Mouse (Mus musculus) midbrain, embryonic 10.5 days (tissue): ENCODE data around the gene Morc3. TPM values are rescaled to one million over a fixed set of nuclear protein-coding genes. Genes with fewer than 3 reads are reported as not detected.

ENCODE experiments used
- DNase-seq: peaks from one replicate; pipeline ENCODE4 v3.0.0-alpha.2; 2017; ENCODE audit warnings: low spot score
- H3K27ac ChIP-seq: fragments of 300-500 bp; sonication (generic); replicated peaks from 2 replicates; pipeline ENCODE4 v1.5.1; 2016; ENCODE audit warnings: mild to moderate bottlenecking
- H3K27me3 ChIP-seq: fragments of 300-500 bp; sonication (generic); 2 replicates; pipeline ENCODE4 v1.6.1; 2016; ENCODE audit warnings: low read depth, mild to moderate bottlenecking; ENCODE audit not compliant: poor library complexity, severe bottlenecking
- H3K36me3 ChIP-seq: fragments of 300-500 bp; sonication (generic); 2 replicates; pipeline ENCODE4 v1.6.1; 2016; ENCODE audit warnings: mild to moderate bottlenecking, moderate library complexity
- H3K4me1 ChIP-seq: fragments of 300-500 bp; sonication (generic); 2 replicates; pipeline ENCODE4 v1.6.1; 2016
- H3K4me3 ChIP-seq: fragments of 300-500 bp; sonication (generic); 2 replicates; pipeline ENCODE4 v1.5.1; 2016; ENCODE audit warnings: mild to moderate bottlenecking, moderate library complexity
- H3K9me3 ChIP-seq: fragments of 300-500 bp; sonication (generic); replicated peaks from 2 replicates; pipeline ENCODE4 v1.6.1; 2016; ENCODE audit warnings: mild to moderate bottlenecking
- WGBS: fragments of 180-500 bp; shearing (Covaris S2); methylation state at CpG from one replicate; pipeline ENCODE4 v1.1.7; 2016; 5-methylcytosine and 5-hydroxymethylcytosine counted together
- polyA plus RNA-seq: library from polyadenylated mRNA; unstranded; fragments of >200 nt; fragmentation: Nextera tagmentation; extraction: Ambion mirVana; gene quantifications from 2 replicates; pipeline ENCODE4 v1.2.1, GENCODE M21; 2016

Gene Morc3
- polyA plus RNA-seq, 1 experiment from 2014 or later, result 29.5 TPM

GRCm38 (mm10) chr16:93839049-93839448, 7.1 kb downstream of the Morc3 start:
- H3K4me3 ChIP-seq, result no peak overlapping the region
- 90% methylated on average over 1 of the region's 1 CpGs for WGBS
- H3K27ac ChIP-seq, result no peak overlapping the region
- no peak for DNase-seq
- H3K9me3 ChIP-seq, result peaks cover 11% of the 10 kb centered on the region; the same call in 1 of the 2 replicates
- peaks cover 72% of the 10 kb centered on the region for H3K36me3 ChIP-seq
- H3K27me3 ChIP-seq, result no peaks in the 10 kb centered on the region
- H3K4me1 ChIP-seq, result peaks cover under 1% of the 10 kb centered on the region

- H3K36me3 ChIP-seq, result peaks cover 99% of the 10 kb centered on the region
- no peaks in the 10 kb centered on the region for H3K9me3 ChIP-seq
- WGBS, result 94% methylated on average over 3 of the region's 3 CpGs
- no peak overlapping the region for H3K27ac ChIP-seq
- no peak for DNase-seq
- no peaks in the 10 kb centered on the region for H3K27me3 ChIP-seq
- no peaks in the 10 kb centered on the region for H3K4me1 ChIP-seq
- H3K4me3 ChIP-seq, result no peak overlapping the region
These were observed 18.6 kb downstream of the Morc3 start for GRCm38 (mm10) chr16:93850527-93850926.

- Histone ChIP-seq H3K27me3 (no peaks in the 10 kb centered on the region), H3K4me3 (no peak overlapping the region), H3K9me3 (no peaks in the 10 kb centered on the region), H3K27ac (no peak overlapping the region), H3K4me1 (no peaks in the 10 kb centered on the region), H3K36me3 (peaks cover 97% of the 10 kb centered on the region)
- WGBS, result 95% methylated on average over 4 of the region's 4 CpGs
- no peak for DNase-seq
These were observed 28.0 kb downstream of the Morc3 start for GRCm38 (mm10) chr16:93859967-93860366.

- Histone ChIP-seq H3K27me3 (no peaks in the 10 kb centered on the region), H3K9me3 (no peaks in the 10 kb centered on the region), H3K27ac (no peak overlapping the region), H3K4me3 (no peak overlapping the region), H3K4me1 (no peaks in the 10 kb centered on the region), H3K36me3 (peaks cover 97% of the 10 kb centered on the region)
- DNase-seq, result no peak
These were observed 28.8 kb downstream of the Morc3 start for GRCm38 (mm10) chr16:93860686-93861085.

- 96% methylated on average over 13 of the region's 13 CpGs for WGBS
- no peaks in the 10 kb centered on the region for H3K4me1 ChIP-seq
- H3K4me3 ChIP-seq, result no peak overlapping the region
- no peak overlapping the region for H3K27ac ChIP-seq
- H3K36me3 ChIP-seq, result peaks cover 79% of the 10 kb centered on the region
- H3K27me3 ChIP-seq, result no peaks in the 10 kb centered on the region
- DNase-seq, result no peak
- H3K9me3 ChIP-seq, result no peaks in the 10 kb centered on the region
These were observed 42.9 kb downstream of the Morc3 start for GRCm38 (mm10) chr16:93874841-93875240.

- WGBS, result 94% methylated on average over 6 of the region's 6 CpGs
These were observed 45.9 kb downstream of the Morc3 start for GRCm38 (mm10) chr16:93877612-93878380.

GRCm38 (mm10) chr16:93883423-93884085, 51.6 kb downstream of the Morc3 start, which contains the start of gene Chaf1b:
Chaf1b (plus strand) TSS chr16:93883901.
- peaks cover 32% of the 10 kb centered on the region for H3K36me3 ChIP-seq
- no peaks in the 10 kb centered on the region for H3K9me3 ChIP-seq
- H3K27ac ChIP-seq, result peak within 1 kb of the TSS; percentile 86
- H3K4me3 ChIP-seq, result peak within 1 kb of the TSS; percentile 80
- under 1% methylated on average over 53 of the region's 54 CpGs for WGBS
- DNase-seq, result peak; percentile 99
- peaks cover 28% of the 10 kb centered on the region for H3K4me1 ChIP-seq
- H3K27me3 ChIP-seq, result 0 out of 2 replicates have a peak, but pooled peaks cover 4% of the 10 kb centered on the region

More at GRCm38 (mm10) chr16:93877612-93878380, 45.9 kb downstream of the Morc3 start:
- Histone ChIP-seq H3K9me3 (no peaks in the 10 kb centered on the region), H3K36me3 (peaks cover 49% of the 10 kb centered on the region), H3K27ac (no peak overlapping the region), H3K4me1 (no peaks in the 10 kb centered on the region), H3K27me3 (0 out of 2 replicates have a peak, but pooled peaks cover 4% of the 10 kb centered on the region), H3K4me3 (no peak overlapping the region)
- DNase-seq, result no peak

- Histone ChIP-seq H3K27me3 (0 out of 2 replicates have a peak, but pooled peaks cover 4% of the 10 kb centered on the region), H3K4me1 (peaks cover 28% of the 10 kb centered on the region), H3K9me3 (no peaks in the 10 kb centered on the region), H3K36me3 (peaks cover 39% of the 10 kb centered on the region), H3K4me3 (peak overlapping the region; percentile 80), H3K27ac (peak overlapping the region; percentile 86)
- DNase-seq, result peak; percentile 49
- WGBS, result under 1% methylated on average over 43 of the region's 43 CpGs
These were observed 52.3 kb downstream of the Morc3 start for GRCm38 (mm10) chr16:93884086-93884721.

GRCm38 (mm10) chr16:93884722-93885113, 52.8 kb downstream of the Morc3 start:
- H3K27ac ChIP-seq, result peak overlapping the region; percentile 86; the same call in 1 of the 2 replicates
- DNase-seq, result no peak

GRCm38 (mm10) chr16:93888481-93888880, 56.6 kb downstream of the Morc3 start:
- H3K27ac ChIP-seq, result no peak overlapping the region
- peaks cover 82% of the 10 kb centered on the region for H3K36me3 ChIP-seq
- H3K9me3 ChIP-seq, result no peaks in the 10 kb centered on the region
- 97% methylated on average over 6 of the region's 6 CpGs for WGBS
- peaks cover 23% of the 10 kb centered on the region for H3K4me1 ChIP-seq
- no peaks in the 10 kb centered on the region for H3K27me3 ChIP-seq
- no peak overlapping the region for H3K4me3 ChIP-seq
- no peak for DNase-seq

More at GRCm38 (mm10) chr16:93884722-93885113, 52.8 kb downstream of the Morc3 start:
- Histone ChIP-seq H3K4me1 (peaks cover 28% of the 10 kb centered on the region), H3K4me3 (peak overlapping the region; percentile 80), H3K36me3 (peaks cover 44% of the 10 kb centered on the region), H3K27me3 (0 out of 2 replicates have a peak, but pooled peaks cover 4% of the 10 kb centered on the region), H3K9me3 (no peaks in the 10 kb centered on the region)
- WGBS, result 60% methylated on average over 5 of the region's 5 CpGs

- no peak for DNase-seq
- no peak overlapping the region for H3K4me3 ChIP-seq
- H3K27me3 ChIP-seq, result no peaks in the 10 kb centered on the region
- WGBS, result 90% methylated on average over 12 of the region's 12 CpGs
- H3K27ac ChIP-seq, result no peak overlapping the region
- no peaks in the 10 kb centered on the region for H3K9me3 ChIP-seq
- peaks cover 100% of the 10 kb centered on the region for H3K36me3 ChIP-seq
- peaks cover 5% of the 10 kb centered on the region for H3K4me1 ChIP-seq
These were observed 59.2 kb downstream of the Morc3 start for GRCm38 (mm10) chr16:93890948-93891604.

- Histone ChIP-seq H3K27ac (no peak overlapping the region), H3K4me1 (no peaks in the 10 kb centered on the region), H3K9me3 (no peaks in the 10 kb centered on the region), H3K36me3 (peaks cover 91% of the 10 kb centered on the region), H3K27me3 (no peaks in the 10 kb centered on the region), H3K4me3 (no peak overlapping the region)
- WGBS, result 95% methylated on average over 5 of the region's 5 CpGs
- DNase-seq, result no peak
These were observed 61.4 kb downstream of the Morc3 start for GRCm38 (mm10) chr16:93893285-93893684.
